Mouse (Mus musculus) liver, adult 2 months (tissue): ENCODE results near the gene Zbtb21. TPM values are rescaled to one million over a fixed set of nuclear protein-coding genes. Genes with fewer than 3 reads are reported as not detected.

Source experiments
- DNase-seq: peaks from one replicate; pipeline ENCODE4 v3.0.0-alpha.2; 2011; ENCODE audit warnings: low read depth, low spot score; ENCODE audit errors: extremely low read depth
- H3K27ac ChIP-seq: fragments of 200-500 bp; replicated peaks from 2 replicates; pipeline ENCODE4 v1.5.1; 2012; ENCODE audit warnings: low read depth, mild to moderate bottlenecking, control low read depth, inconsistent platforms, low read length; ENCODE audit not compliant: insufficient read depth
- H3K27me3 ChIP-seq: fragments of 200-500 bp; 2 replicates; pipeline ENCODE4 v1.6.1; 2012; ENCODE audit warnings: mild to moderate bottlenecking, moderate library complexity, low read length, inconsistent platforms; ENCODE audit not compliant: control insufficient read depth, insufficient read depth
- H3K36me3 ChIP-seq: fragments of 200-500 bp; 2 replicates; pipeline ENCODE4 v1.6.1; 2012; ENCODE audit warnings: low read length, inconsistent platforms; ENCODE audit not compliant: control insufficient read depth, insufficient read depth
- H3K4me1 ChIP-seq: fragments of 200-500 bp; 2 replicates; pipeline ENCODE4 v1.6.1; 2011; ENCODE audit warnings: low read length; ENCODE audit not compliant: control insufficient read depth, insufficient read depth
- H3K4me3 ChIP-seq: fragments of 200-500 bp; 2 replicates; pipeline ENCODE4 v1.5.1; 2011; ENCODE audit warnings: low read depth, mild to moderate bottlenecking, control low read depth, low read length, moderate library complexity; ENCODE audit not compliant: insufficient read depth
- H3K79me2 ChIP-seq: fragments of 200-500 bp; 2 replicates; pipeline ENCODE4 v1.6.1; 2012; ENCODE audit warnings: inconsistent platforms, mild to moderate bottlenecking, low read length, moderate library complexity; ENCODE audit not compliant: control insufficient read depth, insufficient read depth
- H3K9ac ChIP-seq: fragments of 200-500 bp; 2 replicates; pipeline ENCODE4 v1.6.1; 2012; ENCODE audit warnings: low read depth, mild to moderate bottlenecking, control low read depth, inconsistent platforms, low read length
- CTCF ChIP-seq: fragments of 200-500 bp; IDR thresholded peaks from 2 replicates; pipeline ENCODE4 v1.5.1; 2011; ENCODE audit warnings: low read depth, low read length, control low read depth
- POLR2A ChIP-seq: fragments of 200-500 bp; IDR thresholded peaks from 2 replicates; pipeline ENCODE4 v1.6.1; 2011; ENCODE audit warnings: low read length, control low read depth; ENCODE audit not compliant: insufficient read depth; ENCODE audit errors: extremely low read depth
- WGBS: fragments of 180-500 bp; shearing (Covaris S2); methylation state at CpG from one replicate; pipeline ENCODE4 v1.1.7; 2018; 5-methylcytosine and 5-hydroxymethylcytosine counted together
- polyA plus RNA-seq: library from polyadenylated mRNA; depleted of rRNA; stranded (reverse); fragments of >200 nt; gene quantifications from 2 replicates; pipeline ENCODE4 v1.2.3, GENCODE M21; 2012
- total RNA-seq: library from RNA; depleted of rRNA; stranded (reverse); fragments of >200 nt; gene quantifications from 2 replicates; pipeline ENCODE4 v1.2.3, GENCODE M21; 2014

Gene Zbtb21
- total and polyA plus RNA-seq, 2 experiments: 5.7 to 8.8 TPM

DNA sequence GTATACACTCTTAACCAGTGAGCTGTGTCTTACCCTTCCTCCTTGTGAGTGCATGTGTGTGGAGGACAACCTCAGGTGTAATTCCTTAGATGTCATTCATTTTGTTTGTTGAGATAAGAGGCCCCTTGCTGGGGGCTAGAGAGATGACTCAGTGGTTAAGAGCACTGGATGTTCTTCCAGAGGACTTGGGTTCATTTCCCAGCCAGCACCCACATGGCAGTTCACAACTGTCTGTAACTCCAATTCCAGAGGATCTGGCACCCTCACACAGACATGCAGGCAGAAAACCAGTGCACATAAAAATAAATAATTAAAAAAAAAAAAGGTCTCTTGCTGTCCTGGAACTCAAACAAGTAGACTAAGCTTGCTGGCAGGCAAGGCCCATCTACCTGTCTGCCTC, 20.6 kb downstream of the Zbtb21 start:
- Histone ChIP-seq H3K79me2 (no peaks in the 10 kb centered on the region), H3K36me3 (peaks cover 2% of the 10 kb centered on the region), H3K27ac (no peak overlapping the region), H3K4me1 (peaks cover 14% of the 10 kb centered on the region), H3K9ac (no peak overlapping the region), H3K4me3 (no peak overlapping the region), H3K27me3 (no peaks in the 10 kb centered on the region)
- TF ChIP-seq CTCF (no peak), POLR2A (no peak)
- DNase-seq: no peak

GRCm38 (mm10) chr16:97940471-97940973, 21.9 kb downstream of the Zbtb21 start:
- no peak for TF ChIP-seq POLR2A
- peak; percentile 75 for TF ChIP-seq CTCF
- no peak overlapping the region for H3K4me3 ChIP-seq
- H3K79me2 ChIP-seq: no peaks in the 10 kb centered on the region
- no peaks in the 10 kb centered on the region for H3K27me3 ChIP-seq
- H3K27ac ChIP-seq: peak overlapping the region; percentile 28; the same call in 1 of the 2 replicates
- peak; percentile 91 for DNase-seq
- WGBS: 55% methylated on average over 3 of the region's 3 CpGs
- peaks cover 2% of the 10 kb centered on the region for H3K36me3 ChIP-seq
- peaks cover 12% of the 10 kb centered on the region for H3K4me1 ChIP-seq
- no peak overlapping the region for H3K9ac ChIP-seq

- TF ChIP-seq POLR2A (no peak), CTCF (no peak)
- Histone ChIP-seq H3K4me1 (peaks cover 3% of the 10 kb centered on the region), H3K4me3 (no peak overlapping the region), H3K27me3 (no peaks in the 10 kb centered on the region), H3K36me3 (no peaks in the 10 kb centered on the region), H3K79me2 (no peaks in the 10 kb centered on the region), H3K9ac (no peak overlapping the region), H3K27ac (no peak overlapping the region)
- WGBS: 94% methylated on average over 3 of the region's 3 CpGs
- no peak for DNase-seq
Observed at GRCm38 (mm10) chr16:97935815-97936214, 26.6 kb downstream of the Zbtb21 start.

DNA sequence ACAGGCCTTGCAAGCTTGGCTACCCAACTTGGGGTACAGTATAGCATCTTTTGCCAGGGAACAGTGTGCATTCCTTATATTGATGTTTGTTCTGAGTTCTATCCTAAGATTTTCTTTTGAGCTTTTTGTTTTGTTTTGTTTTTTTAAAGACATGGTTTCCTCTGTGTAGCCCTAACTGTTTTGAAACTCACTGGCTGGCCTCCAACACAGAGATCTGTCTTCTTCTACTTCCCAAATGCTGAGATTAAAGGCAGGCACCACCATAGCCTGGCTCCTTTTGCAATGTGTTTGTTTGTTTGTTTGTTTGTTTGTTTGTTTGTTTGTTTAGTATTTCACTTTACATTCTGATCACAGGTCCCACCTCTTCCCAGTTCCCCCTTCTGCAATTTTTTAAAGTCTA, 32.2 kb downstream of the Zbtb21 start:
- TF ChIP-seq CTCF (no peak), POLR2A (no peak)
- Histone ChIP-seq H3K79me2 (no peaks in the 10 kb centered on the region), H3K4me3 (no peak overlapping the region), H3K27me3 (no peaks in the 10 kb centered on the region), H3K36me3 (no peaks in the 10 kb centered on the region), H3K9ac (no peak overlapping the region), H3K4me1 (peaks cover 3% of the 10 kb centered on the region), H3K27ac (peak overlapping the region; percentile 52)
- peak; percentile 57 for DNase-seq

- peak; percentile 86 for DNase-seq
- Histone ChIP-seq H3K27ac (no peak overlapping the region), H3K4me1 (peaks cover 3% of the 10 kb centered on the region), H3K36me3 (no peaks in the 10 kb centered on the region), H3K4me3 (no peak overlapping the region), H3K79me2 (no peaks in the 10 kb centered on the region), H3K27me3 (no peaks in the 10 kb centered on the region), H3K9ac (no peak overlapping the region)
- TF ChIP-seq CTCF (no peak), POLR2A (no peak)
- 13% methylated on average over 1 of the region's 1 CpGs for WGBS
Observed at GRCm38 (mm10) chr16:97929520-97929919, 32.9 kb downstream of the Zbtb21 start.

GRCm38 (mm10) chr16:97927331-97927938, 35.0 kb downstream of the Zbtb21 start:
- no peak for DNase-seq
- Histone ChIP-seq H3K27me3 (no peaks in the 10 kb centered on the region), H3K4me3 (no peak overlapping the region), H3K9ac (no peak overlapping the region), H3K79me2 (no peaks in the 10 kb centered on the region), H3K4me1 (peaks cover 6% of the 10 kb centered on the region), H3K27ac (no peak overlapping the region), H3K36me3 (no peaks in the 10 kb centered on the region)
- TF ChIP-seq CTCF: no peak
- TF ChIP-seq POLR2A: no peak
- 80% methylated on average over 3 of the region's 3 CpGs for WGBS
